Mouse (Mus musculus) heart, embryonic 10.5 days (tissue): Measurements from ENCODE around the gene Phactr1. TPM values are rescaled to one million over a fixed set of nuclear protein-coding genes. Genes with fewer than 3 reads are reported as not detected.

Experiments
- DNase-seq: peaks from one replicate; pipeline ENCODE4 v3.0.0-alpha.2; 2017; ENCODE audit warnings: low spot score
- H3K27ac ChIP-seq: fragments of 300-500 bp; sonication (generic); 2 replicates; pipeline ENCODE4 v1.5.1; 2016; ENCODE audit warnings: mild to moderate bottlenecking
- H3K27me3 ChIP-seq: fragments of 300-500 bp; sonication (generic); 2 replicates; pipeline ENCODE4 v1.6.1; 2016; ENCODE audit warnings: mild to moderate bottlenecking; ENCODE audit not compliant: poor library complexity, insufficient read depth, severe bottlenecking
- H3K36me3 ChIP-seq: fragments of 300-500 bp; sonication (generic); 2 replicates; pipeline ENCODE4 v1.6.1; 2016; ENCODE audit warnings: mild to moderate bottlenecking, moderate library complexity
- H3K4me1 ChIP-seq: fragments of 300-500 bp; sonication (generic); 2 replicates; pipeline ENCODE4 v1.6.1; 2016; ENCODE audit warnings: mild to moderate bottlenecking
- H3K4me3 ChIP-seq: fragments of 300-500 bp; sonication (generic); 2 replicates; pipeline ENCODE4 v1.5.1; 2016; ENCODE audit warnings: mild to moderate bottlenecking, moderate library complexity
- H3K9me3 ChIP-seq: fragments of 300-500 bp; sonication (generic); 2 replicates; pipeline ENCODE4 v1.6.1; 2016; ENCODE audit warnings: mild to moderate bottlenecking, moderate library complexity
- WGBS: fragments of 180-500 bp; shearing (Covaris S2); methylation state at CpG from one replicate; pipeline ENCODE4 v1.1.7; 2016; 5-methylcytosine and 5-hydroxymethylcytosine counted together
- polyA plus RNA-seq: library from polyadenylated mRNA; unstranded; fragments of >200 nt; fragmentation: Nextera tagmentation; extraction: Ambion mirVana; gene quantifications from 2 replicates; pipeline ENCODE4 v1.2.1, GENCODE M21; 2016

The Phactr1 gene
- polyA plus RNA-seq = 3.4 and 4.1 TPM in 2 replicates

DNA sequence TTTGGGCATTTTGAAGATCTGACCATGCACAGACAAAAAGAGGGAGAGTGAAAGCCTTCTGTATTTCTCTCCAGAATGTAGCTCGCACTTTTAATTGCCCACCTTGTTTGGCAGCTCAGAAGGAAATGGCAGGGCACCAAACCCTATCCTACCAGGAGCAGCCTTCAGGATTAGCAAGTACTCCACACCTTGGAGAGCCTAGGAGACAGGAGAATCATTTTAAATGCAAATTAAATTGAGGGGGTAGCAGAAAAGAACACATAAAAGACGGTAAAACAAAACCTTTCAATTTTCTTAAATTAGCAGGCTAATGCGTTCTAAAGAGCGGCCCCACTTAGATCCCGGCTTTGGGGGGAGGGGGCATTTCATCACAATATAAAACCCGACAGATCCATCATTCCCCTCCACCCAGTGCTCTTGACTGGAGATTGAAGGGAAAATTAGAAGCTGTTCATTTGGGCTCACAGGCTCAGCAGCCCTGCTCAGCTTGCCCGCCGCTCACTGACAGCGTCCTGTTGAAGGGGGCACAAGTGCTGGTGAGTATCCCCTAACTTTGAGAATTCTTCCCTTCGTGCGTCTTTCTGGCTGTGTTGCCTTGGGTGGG lies at the start of gene Phactr1:
Gene Phactr1, plus strand, starts transcription at position 233 of the 604 bp plus-strand sequence.
- DNase-seq = no peak
- 31% methylated on average over 11 of the region's 11 CpGs for WGBS
- no peaks in the 10 kb centered on the region for H3K36me3 ChIP-seq
- no peak within 1 kb of the TSS for H3K4me3 ChIP-seq
- no peak within 1 kb of the TSS for H3K27ac ChIP-seq
- no peaks in the 10 kb centered on the region for H3K9me3 ChIP-seq
- no peaks in the 10 kb centered on the region for H3K4me1 ChIP-seq
- H3K27me3 ChIP-seq = peaks cover 29% of the 10 kb centered on the region

- no peak for DNase-seq
- H3K4me3 ChIP-seq = no peak overlapping the region
- H3K27me3 ChIP-seq = no peaks in the 10 kb centered on the region
- 82% methylated on average over 2 of the region's 2 CpGs for WGBS
- H3K4me1 ChIP-seq = no peaks in the 10 kb centered on the region
- H3K27ac ChIP-seq = no peak overlapping the region
- H3K9me3 ChIP-seq = no peaks in the 10 kb centered on the region
- no peaks in the 10 kb centered on the region for H3K36me3 ChIP-seq
These were observed 45.5 kb upstream of the Phactr1 start for GRCm38 (mm10) chr13:42634908-42635307.

GRCm38 (mm10) chr13:42650228-42650627 lies 30.2 kb upstream of the Phactr1 start:
- 62% methylated on average over 6 of the region's 6 CpGs for WGBS
- Histone ChIP-seq H3K27ac (no peak overlapping the region), H3K27me3 (no peaks in the 10 kb centered on the region; the same call in 1 of the 2 replicates), H3K36me3 (no peaks in the 10 kb centered on the region), H3K4me1 (no peaks in the 10 kb centered on the region), H3K9me3 (no peaks in the 10 kb centered on the region), H3K4me3 (no peak overlapping the region)
- DNase-seq = no peak

GRCm38 (mm10) chr13:42656643-42657315 lies 23.6 kb upstream of the Phactr1 start:
- WGBS = 70% methylated on average over 7 of the region's 7 CpGs
- Histone ChIP-seq H3K27ac (no peak overlapping the region), H3K4me3 (no peak overlapping the region)

GRCm38 (mm10) chr13:42671651-42672290 lies 8.7 kb upstream of the Phactr1 start:
- Histone ChIP-seq H3K27me3 (no peaks in the 10 kb centered on the region), H3K9me3 (no peaks in the 10 kb centered on the region), H3K4me1 (0 out of 2 replicates have a peak, but pooled peaks cover 3% of the 10 kb centered on the region), H3K4me3 (no peak overlapping the region), H3K27ac (no peak overlapping the region), H3K36me3 (no peaks in the 10 kb centered on the region)
- 58% methylated on average over 10 of the region's 10 CpGs for WGBS
- DNase-seq = no peak

More at GRCm38 (mm10) chr13:42656643-42657315, 23.6 kb upstream of the Phactr1 start:
- no peaks in the 10 kb centered on the region for H3K27me3 ChIP-seq
- no peaks in the 10 kb centered on the region for H3K9me3 ChIP-seq
- no peaks in the 10 kb centered on the region for H3K36me3 ChIP-seq
- peaks cover 13% of the 10 kb centered on the region; the same call in 1 of the 2 replicates for H3K4me1 ChIP-seq
- peak; percentile 77 for DNase-seq

- H3K36me3 ChIP-seq = no peaks in the 10 kb centered on the region
- H3K9me3 ChIP-seq = no peaks in the 10 kb centered on the region
- DNase-seq = no peak
- no peak overlapping the region for H3K27ac ChIP-seq
- no peaks in the 10 kb centered on the region for H3K4me1 ChIP-seq
- WGBS = 86% methylated on average over 9 of the region's 9 CpGs
- peaks cover 29% of the 10 kb centered on the region for H3K27me3 ChIP-seq
- no peak overlapping the region for H3K4me3 ChIP-seq
These were observed 876 bp downstream of the Phactr1 start for GRCm38 (mm10) chr13:42681299-42681698.

GRCm38 (mm10) chr13:42684181-42684580 lies 3.8 kb downstream of the Phactr1 start:
- no peak for DNase-seq
- Histone ChIP-seq H3K27ac (no peak overlapping the region), H3K27me3 (peaks cover 29% of the 10 kb centered on the region), H3K4me3 (no peak overlapping the region), H3K9me3 (no peaks in the 10 kb centered on the region), H3K4me1 (no peaks in the 10 kb centered on the region), H3K36me3 (no peaks in the 10 kb centered on the region)
- WGBS = 87% methylated on average over 7 of the region's 7 CpGs

- Histone ChIP-seq H3K9me3 (no peaks in the 10 kb centered on the region), H3K27me3 (no peaks in the 10 kb centered on the region), H3K36me3 (no peaks in the 10 kb centered on the region), H3K27ac (no peak overlapping the region), H3K4me1 (no peaks in the 10 kb centered on the region), H3K4me3 (no peak overlapping the region)
- 59% methylated on average over 4 of the region's 4 CpGs for WGBS
- DNase-seq = no peak
These were observed 11.8 kb downstream of the Phactr1 start for GRCm38 (mm10) chr13:42692233-42692632.

DNA sequence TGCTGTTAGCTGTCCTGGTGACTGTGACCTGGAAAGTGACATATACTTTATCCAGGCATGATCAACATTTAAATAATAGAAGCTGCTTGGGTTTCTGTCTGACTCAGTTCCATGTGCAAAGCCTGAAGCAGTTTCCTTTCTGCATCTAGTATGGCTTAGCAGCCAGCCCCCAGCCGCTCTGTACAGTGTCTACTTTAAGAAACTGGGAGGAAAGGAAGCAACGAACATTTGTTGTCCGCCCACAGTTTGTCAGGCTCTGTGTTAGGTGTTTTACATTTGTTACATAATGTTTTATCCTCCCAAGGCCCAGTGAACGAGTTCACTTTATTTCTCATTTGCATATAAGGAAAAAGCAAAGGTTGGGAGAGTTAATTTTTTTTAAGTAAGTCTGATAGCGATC lies 16.2 kb downstream of the Phactr1 start:
- no peaks in the 10 kb centered on the region for H3K27me3 ChIP-seq
- no peaks in the 10 kb centered on the region for H3K4me1 ChIP-seq
- H3K27ac ChIP-seq = no peak overlapping the region
- no peaks in the 10 kb centered on the region for H3K9me3 ChIP-seq
- H3K4me3 ChIP-seq = no peak overlapping the region
- WGBS = 76% methylated on average over 5 of the region's 5 CpGs
- DNase-seq = no peak
- no peaks in the 10 kb centered on the region for H3K36me3 ChIP-seq

GRCm38 (mm10) chr13:42709148-42709547 lies 28.7 kb downstream of the Phactr1 start:
- Histone ChIP-seq H3K4me3 (peak overlapping the region; percentile 56), H3K27me3 (peaks cover 40% of the 10 kb centered on the region), H3K9me3 (no peaks in the 10 kb centered on the region), H3K4me1 (peaks cover 11% of the 10 kb centered on the region), H3K36me3 (no peaks in the 10 kb centered on the region), H3K27ac (no peak overlapping the region)
- no peak for DNase-seq
- WGBS = 14% methylated on average over 11 of the region's 11 CpGs

- no peaks in the 10 kb centered on the region for H3K36me3 ChIP-seq
- H3K27me3 ChIP-seq = peaks cover 40% of the 10 kb centered on the region
- no peaks in the 10 kb centered on the region for H3K9me3 ChIP-seq
- H3K27ac ChIP-seq = no peak overlapping the region
- peaks cover 11% of the 10 kb centered on the region for H3K4me1 ChIP-seq
- 2% methylated on average over 39 of the region's 39 CpGs for WGBS
- H3K4me3 ChIP-seq = peak overlapping the region; percentile 56
- no peak for DNase-seq
These were observed 29.3 kb downstream of the Phactr1 start for GRCm38 (mm10) chr13:42709611-42710331.

GRCm38 (mm10) chr13:42711510-42711909 lies 31.1 kb downstream of the Phactr1 start:
- 28% methylated on average over 2 of the region's 2 CpGs for WGBS
- no peaks in the 10 kb centered on the region for H3K9me3 ChIP-seq
- no peak overlapping the region for H3K27ac ChIP-seq
- H3K36me3 ChIP-seq = no peaks in the 10 kb centered on the region
- no peak overlapping the region for H3K4me3 ChIP-seq
- peaks cover 11% of the 10 kb centered on the region for H3K4me1 ChIP-seq
- DNase-seq = peak; percentile 86
- peaks cover 40% of the 10 kb centered on the region for H3K27me3 ChIP-seq
